Mouse (Mus musculus): ENCODE measurements at regions not wholly inside any gene's neighbourhood (a gene's known extent, or its start where the extent isn't known, plus 50 kb on each side); places are given as distances from the start of the nearest gene placed in this dataset.

- Histone ChIP-seq H3K36me3 (no peaks in the 10 kb centered on the region), H3K9ac (replicated peaks) (no peak overlapping the region), H3K27me3 (no peaks in the 10 kb centered on the region), H3K9me3 (no peaks in the 10 kb centered on the region), H3K4me2 (replicated peaks) (no peak overlapping the region), H3K27ac (replicated peaks) (no peak overlapping the region), H3K4me3 (no peak overlapping the region), H3K4me1 (peaks cover 9% of the 10 kb centered on the region)
- 29% methylated on average over 4 of the region's 4 CpGs for WGBS
- ATAC-seq (replicated peaks) = peak; percentile 73; the same call in 1 of the 2 replicates
These were observed 87.0 kb upstream of the E2f7 start for GRCm38 (mm10) chr10:110658153-110658695.

- Histone ChIP-seq H3K4me2 (replicated peaks) (no peak overlapping the region), H3K4me3 (no peak overlapping the region), H3K36me3 (no peaks in the 10 kb centered on the region), H3K9ac (replicated peaks) (no peak overlapping the region), H3K4me1 (no peaks in the 10 kb centered on the region), H3K9me3 (no peaks in the 10 kb centered on the region), H3K27me3 (no peaks in the 10 kb centered on the region), H3K27ac (replicated peaks) (no peak overlapping the region)
- no peak for ATAC-seq (replicated peaks)
- WGBS = 55% methylated on average over 4 of the region's 4 CpGs
These were observed 68.7 kb upstream of the E2f7 start for GRCm38 (mm10) chr10:110676503-110676902.

Measured in forebrain, embryonic 15.5 days (tissue).